Mouse (Mus musculus) kidney, adult 2 months (tissue): ENCODE results near the gene Deup1.

Experiments used
- CTCF ChIP-seq: fragments of 200-500 bp; conservative IDR thresholded peaks from 2 replicates; pipeline ENCODE4 v1.5.1; 2011; ENCODE audit warnings: low read depth, mild to moderate bottlenecking, control low read depth, low read length, moderate library complexity, mixed read lengths; ENCODE audit not compliant: insufficient read depth, insufficient read length
- POLR2A ChIP-seq: fragments of 200-500 bp; IDR thresholded peaks from one replicate; pipeline ENCODE4 v1.6.1; 2011; ENCODE audit warnings: low read depth, low read length, control low read depth

DNA sequence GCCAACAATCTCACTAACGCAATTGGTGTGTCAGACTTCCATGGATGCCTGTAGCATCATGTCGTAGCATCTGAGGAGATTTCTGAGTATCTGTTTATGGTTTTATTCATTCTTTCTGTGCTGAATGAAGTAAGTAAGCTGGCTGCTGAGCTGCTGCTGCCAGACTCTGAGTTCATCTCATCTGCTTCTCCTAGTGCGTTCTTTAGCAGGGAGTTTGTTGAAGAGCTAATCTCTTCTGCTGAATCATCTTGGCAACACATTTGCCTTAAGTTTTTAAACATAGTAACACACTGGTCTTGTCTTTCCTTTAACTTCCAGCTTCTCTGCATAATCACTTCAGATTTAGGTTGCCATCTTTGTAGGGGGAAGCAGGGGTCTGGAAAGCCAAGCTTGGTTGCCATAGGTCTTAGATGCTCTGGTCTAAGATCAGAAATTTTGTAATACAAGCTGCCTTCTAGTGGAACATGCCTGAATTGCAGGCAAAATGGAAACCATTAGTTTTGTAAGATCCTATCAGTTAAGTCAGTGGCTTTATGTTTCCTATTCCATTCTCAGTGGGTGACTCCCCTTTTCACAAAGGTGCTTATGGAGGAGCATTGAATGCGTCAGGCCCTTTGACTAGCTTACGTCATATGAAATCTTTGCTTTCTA is 18.3 kb downstream of the Deup1 start:
- TF ChIP-seq POLR2A (no peak), CTCF (no peak; the same call in 1 of the 2 replicates)
